Mouse (Mus musculus): ENCODE data around the gene Mrps34.

Gene Mrps34

DNA sequence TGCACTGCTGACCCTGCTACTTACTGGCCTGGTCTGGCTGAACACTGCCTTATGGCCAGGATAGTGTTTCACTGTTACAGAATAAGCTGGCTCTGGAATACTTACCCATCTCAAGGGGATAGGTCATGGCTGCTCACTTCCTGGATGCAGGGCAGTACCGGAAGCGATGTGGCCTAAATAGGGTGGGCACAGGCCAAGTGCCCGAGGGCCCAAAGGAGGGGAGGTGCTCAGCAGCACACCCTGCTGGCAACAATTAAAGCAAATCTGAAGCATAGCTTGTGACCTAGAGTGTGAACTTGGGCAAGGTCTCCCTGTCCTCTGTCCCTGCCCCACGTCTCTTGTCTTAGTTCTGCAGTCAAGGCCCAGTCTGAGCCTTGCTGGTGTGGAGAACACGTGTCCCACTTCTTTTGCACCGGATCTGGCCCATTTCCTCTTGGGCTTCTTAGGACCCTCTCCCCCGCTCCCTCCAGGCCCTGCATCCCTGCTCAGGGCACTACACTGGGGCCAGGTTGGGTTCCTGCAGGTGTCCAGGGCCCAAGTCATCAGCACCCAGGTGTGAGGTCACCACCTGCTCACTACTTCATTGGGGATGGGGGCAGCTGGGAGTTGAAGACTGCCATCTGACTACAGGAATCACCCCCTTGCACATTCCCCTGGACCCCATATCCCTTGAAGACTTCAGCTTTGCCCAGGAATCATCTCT lies 13.0 kb upstream of the Mrps34 start:
- DNase-seq: peak; percentile 94

DNA sequence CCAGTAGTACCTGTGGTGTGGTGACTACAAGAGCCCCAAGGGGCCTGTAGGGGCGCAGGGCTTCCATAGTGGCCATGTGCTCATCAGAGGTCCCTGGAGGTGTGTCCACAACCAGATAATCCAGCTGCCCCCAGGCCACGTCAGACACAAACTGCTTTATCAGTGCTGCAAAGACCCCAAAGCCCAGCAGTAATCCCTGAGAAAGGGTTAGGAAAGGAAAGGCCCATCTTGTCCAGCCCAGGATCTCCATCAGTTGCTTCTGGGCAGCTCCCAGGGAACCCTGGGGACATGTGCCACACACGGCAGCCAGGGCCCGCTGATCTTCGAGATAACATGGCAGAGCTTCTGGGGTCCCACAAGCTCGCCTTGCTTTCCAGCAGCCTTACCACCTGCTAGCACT lies 10.5 kb upstream of the Mrps34 start:
- peak; percentile 90 for DNase-seq

DNA sequence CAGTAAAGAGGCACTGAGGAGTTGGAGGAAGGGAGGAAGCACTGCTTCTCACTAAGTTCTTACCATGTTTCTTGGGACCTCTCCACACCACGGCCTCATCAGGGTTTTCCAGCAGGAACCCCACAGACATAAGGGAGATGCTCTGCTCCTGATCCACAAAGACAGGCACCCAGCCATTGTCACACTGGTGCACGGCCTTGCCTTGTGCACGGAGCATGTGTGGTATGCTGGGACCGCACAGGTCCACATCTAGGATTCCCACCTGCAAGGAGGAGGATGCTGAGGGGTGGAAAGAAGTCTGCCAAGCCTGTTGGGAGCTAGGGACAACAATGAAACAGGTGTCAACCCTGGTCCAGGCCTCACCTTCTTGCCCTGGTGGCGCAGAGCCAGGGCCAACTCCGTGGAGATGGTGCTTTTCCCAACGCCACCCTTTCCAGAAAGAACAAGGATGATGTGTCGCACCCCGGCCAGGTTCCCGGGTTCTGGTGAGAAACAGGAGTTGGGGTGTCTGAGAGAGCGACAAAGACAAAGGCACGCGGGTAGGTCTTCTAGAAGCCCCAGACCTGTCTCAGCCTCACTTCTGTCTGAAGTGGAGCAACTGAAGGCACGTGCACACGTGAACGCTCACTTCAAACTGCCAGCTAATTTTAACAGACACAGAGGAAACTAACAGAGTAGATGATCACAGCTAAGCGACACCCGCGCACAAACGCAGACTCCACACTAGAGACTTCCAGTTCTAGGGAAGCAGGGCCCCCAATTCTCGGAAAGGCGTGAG lies 9.4 kb upstream of the Mrps34 start:
- peak; percentile 94 for DNase-seq

DNA sequence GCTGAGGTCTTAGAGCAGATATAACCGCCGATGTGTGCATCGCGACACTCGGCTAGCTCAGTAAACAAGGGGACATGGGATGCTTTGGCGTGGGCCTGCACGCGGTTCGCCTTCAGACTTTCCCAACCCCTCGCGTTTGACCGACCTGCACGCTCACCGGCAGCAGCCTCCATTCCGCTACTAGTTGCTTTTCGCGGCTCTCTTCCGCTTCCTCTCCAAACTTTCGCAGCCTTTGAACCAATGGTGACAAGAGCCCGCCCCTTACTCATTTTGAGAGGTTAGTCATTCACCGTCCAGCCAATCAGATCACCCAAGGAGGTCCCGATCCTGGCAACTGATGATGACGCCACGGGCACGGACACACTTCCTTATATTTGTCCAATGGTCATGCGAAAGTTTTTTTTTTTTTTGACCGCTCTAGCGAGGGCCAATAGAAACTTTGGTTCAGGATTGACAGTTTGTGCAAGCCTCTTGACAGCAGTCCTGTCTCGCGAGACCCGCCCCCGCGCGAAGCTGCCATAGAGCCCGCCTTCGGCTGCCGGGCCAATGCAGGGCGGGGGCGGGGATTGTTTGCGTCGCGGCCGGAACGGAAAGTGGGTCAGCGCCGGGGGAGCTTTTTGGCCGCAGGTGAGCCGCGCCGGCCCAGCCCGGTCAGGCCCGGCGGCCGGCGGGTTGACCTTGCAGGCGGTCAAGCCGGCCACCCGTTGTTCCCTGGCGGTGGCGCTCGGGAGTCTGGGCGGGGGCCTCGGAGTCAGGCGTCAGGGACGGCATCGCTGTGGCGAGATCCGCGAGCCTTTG lies 8.6 kb upstream of the Mrps34 start, which contains the start of the genes Nubp2 and Spsb3:
TSS of gene Nubp2 (minus strand) at position 216 of the 798 bp plus-strand sequence.
TSS of gene Spsb3 (plus strand) at position 510 of the 798 bp plus-strand sequence.
- DNase-seq: peak; percentile 100

DNA sequence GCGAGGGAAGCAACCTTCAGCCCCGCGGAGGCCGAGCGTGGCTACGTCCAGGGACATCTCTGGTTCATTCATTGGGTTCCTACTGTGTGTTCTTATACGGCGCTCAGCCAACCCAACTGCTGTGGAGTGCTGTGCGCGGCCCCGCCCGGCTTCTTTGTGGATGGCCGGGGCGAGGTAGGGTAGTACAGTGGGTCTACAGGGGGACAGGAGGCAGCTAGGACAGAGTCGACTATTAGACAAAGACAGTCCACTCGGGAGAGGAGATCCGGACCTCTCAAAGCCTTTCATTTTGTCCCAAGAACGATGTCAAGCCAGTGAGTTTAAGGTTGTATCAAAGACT lies 8.0 kb upstream of the Mrps34 start:
- DNase-seq: no peak

DNA sequence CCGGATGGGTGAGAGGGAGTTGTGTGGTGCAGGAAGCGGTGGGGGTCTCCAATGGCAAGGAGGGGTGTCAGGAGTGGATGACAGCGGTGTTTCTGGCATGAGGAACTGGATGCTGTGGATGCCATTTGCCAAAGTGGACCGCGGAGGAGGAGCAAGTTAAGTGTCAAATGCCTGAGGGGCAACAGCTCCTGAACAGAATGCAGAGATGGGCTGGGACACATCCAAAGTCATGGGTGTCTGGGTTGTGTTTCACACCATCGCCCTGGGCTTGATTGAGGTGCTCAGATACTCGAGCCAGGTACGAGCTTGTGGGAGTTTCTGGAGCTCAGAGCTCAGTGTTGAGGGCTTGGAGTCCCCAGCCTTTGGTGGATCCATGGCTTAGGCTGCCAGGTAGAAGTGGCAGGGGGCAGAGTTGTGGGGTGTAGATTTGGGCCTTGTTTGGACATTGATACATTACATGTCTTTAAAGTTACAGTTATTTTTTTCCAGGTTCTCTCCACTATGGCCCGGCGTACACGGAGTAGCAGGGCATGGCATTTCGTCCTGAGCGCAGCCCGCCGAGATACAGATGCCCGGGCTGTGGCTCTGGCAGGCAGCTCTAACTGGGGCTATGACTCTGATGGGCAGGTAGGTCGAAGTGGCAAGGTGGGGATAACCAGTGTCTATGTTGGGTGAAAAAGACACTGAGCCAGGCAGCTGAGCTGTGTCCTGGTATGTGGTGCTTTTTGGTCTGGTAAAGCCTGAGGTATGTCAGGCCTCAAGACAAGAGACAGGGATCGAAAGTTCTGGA lies 7.4 kb upstream of the Mrps34 start:
- peak; percentile 94 for DNase-seq

DNA sequence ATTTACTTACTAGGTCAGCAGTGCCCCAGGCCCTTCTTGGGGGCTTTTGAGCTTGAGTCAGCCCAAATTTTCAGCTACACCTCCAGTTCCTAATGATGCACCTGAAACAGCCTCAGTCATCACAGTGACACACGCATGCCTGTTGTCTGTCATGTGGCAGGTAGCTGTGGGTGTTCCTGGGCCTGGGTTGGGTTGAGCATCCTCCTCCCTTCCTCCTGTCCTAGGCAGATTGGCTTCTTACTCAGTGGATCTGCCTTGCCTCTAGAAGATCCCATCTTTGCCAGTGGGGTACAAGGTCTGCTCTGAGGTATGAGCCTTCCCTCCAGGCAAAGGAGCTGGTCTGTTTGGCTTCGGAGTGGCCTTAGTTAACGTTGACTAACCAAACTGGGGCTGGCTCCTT lies 6.1 kb upstream of the Mrps34 start:
- DNase-seq: peak; percentile 89

DNA sequence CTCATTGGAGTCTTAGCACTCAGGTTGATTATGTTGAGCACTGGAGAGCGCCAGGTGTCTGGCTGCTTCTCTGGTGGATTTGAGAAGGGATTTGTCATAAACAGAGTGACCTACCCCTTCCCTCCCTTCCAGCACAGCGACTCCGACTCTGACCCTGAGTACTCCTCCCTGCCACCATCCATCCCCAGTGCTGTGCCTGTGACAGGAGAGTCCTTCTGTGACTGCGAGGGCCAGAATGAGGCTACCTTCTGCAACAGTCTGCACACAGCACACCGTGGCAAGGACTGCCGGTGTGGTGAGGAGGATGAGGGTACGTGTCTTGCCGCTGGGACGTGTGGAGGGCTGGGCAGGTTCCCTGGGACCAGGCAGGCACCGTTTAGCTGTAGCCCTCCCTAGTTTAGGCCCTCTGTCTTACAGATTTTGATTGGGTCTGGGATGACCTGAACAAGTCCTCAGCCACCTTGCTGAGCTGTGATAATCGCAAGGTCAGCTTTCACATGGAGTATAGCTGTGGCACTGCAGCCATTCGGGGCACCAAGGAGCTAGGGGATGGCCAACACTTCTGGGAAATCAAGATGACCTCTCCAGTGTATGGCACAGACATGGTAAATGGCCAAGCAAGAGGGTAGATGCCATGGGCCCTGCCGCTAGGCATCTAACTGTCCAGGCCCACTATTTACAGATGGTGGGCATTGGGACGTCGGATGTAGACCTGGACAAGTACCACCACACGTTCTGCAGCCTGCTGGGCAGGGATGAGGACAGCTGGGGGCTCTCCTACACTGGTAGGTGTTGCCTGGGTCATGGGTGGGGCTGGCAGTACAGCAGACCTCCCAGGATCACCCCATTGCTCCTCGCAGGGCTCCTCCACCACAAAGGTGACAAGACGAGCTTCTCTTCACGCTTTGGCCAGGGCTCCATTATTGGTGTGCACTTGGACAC lies 4.5 kb upstream of the Mrps34 start:
- DNase-seq: peak; percentile 90

DNA sequence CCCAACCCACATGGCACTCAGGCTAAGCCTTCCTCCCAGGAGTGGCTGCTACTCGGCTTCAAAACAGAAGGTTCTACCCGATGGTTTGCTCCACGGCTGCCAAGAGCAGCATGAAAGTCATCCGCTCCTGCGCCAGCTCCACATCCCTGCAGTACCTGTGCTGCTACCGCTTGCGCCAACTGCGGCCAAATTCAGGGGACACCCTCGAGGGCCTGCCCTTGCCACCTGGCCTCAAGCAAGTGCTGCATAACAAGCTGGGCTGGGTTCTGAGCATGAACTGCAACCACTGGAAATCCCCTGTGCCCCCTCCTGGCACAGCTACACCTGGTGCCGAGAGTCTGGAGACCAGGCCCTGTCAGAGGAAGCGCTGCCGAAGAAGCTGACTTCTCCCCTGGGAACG lies 3.6 kb upstream of the Mrps34 start:
- DNase-seq: peak; percentile 92

DNA sequence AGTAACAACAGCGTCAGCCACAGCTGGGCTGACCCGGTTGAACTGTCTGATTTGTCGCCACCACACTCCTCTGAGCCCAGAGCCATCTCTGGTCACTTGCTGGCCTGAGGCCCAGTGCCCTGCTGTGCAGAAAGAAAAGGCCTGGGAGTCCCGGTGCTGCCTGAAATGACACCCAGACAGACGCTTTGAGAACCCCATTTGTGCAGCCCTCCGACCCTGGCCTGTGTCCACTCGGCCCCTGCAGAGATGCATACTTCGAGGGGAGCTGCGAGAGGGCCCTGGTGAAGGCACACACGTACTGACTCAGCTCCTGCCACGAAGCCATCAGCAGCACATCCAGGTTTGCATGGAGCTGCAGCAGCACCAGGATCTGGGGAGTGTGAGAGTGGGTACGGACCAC lies 2.1 kb upstream of the Mrps34 start:
- peak; percentile 94 for DNase-seq

DNA sequence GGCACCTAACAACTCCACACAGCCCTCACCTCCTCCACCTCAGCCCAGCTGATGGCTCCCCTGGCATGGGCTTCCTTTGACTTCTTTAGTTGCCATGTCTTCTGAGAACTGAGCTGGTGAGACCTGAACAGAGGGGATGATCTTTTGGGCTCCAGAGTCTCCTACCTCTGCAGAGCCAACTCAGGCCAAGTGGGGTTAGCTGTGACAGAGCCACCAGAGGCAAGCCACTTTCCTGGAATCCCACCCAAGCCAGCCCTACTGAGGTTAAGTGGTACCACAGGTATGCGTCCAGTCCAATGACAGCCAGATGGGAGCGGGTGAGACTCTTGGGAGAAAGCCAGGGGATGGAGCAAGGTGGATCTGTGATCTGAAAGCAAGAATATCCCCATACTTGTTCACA lies 1.6 kb upstream of the Mrps34 start:
- peak; percentile 87 for DNase-seq

DNA sequence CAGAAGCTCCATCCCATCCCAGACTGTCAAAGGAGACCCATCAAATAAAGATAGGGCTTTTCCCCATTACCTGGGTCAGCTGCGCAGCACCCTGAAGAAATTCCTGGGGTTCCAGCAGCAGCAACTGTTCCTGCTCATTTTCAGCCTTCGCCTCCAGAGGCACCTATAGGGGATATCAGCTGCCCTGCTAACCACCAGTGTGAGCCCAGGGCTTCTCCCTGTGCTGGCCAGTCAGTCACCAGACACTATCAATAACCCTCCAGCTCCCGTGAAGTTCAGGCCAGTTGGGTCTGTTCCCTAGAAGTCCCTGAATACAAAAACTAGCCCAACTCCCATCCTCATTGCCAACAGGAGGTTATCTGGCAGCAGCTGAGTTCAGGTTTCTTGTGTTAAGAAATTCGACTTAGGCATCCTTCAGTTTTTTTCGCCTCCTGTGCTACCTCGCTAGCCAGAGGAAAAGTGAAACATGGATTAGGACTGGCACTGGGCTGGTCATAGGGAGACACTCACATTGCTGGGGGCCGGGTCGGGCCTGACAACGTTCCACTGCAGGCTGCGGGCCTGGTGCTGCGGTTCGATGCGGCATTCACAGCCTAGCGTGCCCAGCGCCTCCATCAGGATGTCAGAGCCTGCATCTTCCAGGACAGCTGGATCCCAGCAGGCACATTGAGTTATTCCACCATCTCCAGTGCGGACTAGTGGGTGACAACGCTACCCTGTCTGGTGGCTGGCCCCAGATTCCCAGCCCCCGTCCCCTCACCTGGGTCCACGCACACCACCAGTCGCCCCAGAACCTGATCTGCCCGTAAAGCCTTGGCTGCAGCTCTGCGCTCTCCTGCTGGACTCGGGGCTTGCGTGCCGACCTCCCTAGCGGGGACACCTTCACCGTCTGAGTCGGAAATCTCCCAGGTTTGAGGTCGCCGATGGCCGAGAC lies 588 bp upstream of the Mrps34 start:
- peak; percentile 88 for DNase-seq

DNA sequence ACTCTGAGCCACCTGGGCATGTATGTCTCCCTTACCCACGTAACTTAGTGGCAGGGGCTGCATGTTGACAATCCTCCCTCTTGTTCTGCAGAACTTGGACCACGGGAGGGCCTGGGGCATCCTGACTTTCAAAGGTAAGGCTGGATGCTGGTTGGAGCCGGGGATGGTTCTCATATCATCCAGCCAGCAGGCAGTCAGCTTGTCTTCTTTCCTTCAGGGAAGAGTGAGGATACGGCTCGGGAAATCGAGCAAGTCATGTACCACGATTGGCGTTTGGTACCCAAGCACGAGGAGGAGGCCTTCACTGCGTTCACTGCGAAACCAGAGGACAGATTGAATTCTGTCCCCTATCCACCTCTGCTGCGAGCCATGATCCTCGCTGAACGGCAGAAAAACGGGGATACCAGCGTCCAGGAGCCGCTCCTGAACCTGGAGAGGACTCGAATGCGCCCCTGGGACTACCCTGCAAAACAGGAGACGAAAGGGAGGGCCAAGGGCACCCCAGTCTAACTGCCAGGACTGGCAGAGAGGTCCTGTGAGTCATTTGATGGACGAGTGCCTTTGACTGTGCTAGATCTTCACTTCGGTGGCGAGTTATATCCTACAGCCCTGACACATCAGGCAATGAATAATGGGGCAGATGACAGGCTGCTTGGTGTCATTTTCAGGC lies 790 bp downstream of the Mrps34 start:
- no peak for DNase-seq

DNA sequence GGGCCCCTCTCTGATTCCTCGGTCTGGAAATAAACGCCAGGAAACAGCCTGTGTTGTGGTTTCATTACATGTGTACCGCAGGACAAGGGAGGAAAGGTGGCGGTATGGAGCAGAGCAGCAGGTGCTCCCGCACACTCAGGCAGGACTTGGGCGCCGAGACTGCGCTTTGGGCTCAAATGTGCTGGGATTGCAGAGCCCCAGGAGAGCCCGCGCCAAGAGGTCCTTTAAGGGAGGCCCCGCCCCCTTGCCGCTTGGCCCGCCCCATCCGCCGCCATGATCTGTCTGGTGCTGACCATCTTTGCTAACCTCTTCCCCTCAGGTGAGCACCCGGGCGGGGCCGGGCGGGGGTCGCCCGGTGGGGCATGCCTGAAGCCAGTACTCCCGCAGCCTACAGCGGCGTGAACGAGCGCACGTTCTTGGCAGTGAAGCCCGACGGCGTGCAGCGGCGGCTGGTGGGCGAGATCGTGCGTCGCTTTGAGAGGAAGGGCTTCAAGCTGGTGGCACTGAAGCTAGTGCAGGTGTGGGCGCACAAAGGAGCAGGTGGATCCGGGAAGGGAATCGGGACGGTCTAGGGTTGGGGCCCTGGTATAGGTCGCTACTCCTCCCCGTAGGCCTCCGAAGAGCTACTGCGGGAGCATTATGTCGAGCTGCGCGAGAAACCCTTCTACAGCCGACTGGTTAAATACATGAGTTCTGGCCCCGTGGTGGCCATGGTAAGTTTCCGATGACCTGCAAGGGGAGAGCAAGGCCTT lies 1.5 kb downstream of the Mrps34 start, which contains the start of gene Nme3:
TSS of gene Nme3 (plus strand) at position 260 of the 752 bp plus-strand sequence.
- DNase-seq: peak; percentile 98

DNA sequence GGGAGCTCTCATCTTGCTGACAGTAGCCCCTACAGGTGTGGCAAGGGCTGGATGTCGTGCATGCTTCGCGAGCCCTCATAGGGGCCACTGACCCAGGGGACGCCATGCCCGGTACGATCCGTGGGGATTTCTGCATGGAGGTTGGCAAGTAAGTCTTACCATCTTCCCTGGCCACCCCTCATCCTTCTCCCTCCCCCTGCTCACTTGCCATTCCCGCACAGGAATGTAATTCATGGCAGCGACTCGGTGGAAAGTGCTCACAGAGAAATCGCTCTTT lies 2.0 kb downstream of the Mrps34 start:
- DNase-seq: peak; percentile 94

DNA sequence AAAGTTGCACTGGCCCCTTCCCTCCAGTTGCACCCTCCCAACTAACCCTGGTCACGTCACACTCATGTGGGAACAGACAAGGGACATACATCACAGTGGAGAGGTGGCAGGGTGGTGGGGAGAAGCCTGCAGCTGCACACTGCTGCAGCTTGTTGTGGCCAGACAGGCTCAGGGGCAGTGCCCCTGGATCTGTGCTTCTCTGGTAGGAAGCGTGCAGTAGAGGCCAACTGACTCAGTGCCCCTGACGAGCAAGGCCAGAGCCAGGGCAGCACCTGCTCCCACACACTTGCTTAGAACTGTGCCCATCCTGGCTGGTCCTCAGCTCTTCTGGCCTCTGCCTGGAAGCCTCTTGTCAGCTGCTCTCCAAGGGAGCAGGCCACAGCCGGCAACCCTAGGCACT lies 2.7 kb downstream of the Mrps34 start:
- DNase-seq: peak; percentile 92

DNA sequence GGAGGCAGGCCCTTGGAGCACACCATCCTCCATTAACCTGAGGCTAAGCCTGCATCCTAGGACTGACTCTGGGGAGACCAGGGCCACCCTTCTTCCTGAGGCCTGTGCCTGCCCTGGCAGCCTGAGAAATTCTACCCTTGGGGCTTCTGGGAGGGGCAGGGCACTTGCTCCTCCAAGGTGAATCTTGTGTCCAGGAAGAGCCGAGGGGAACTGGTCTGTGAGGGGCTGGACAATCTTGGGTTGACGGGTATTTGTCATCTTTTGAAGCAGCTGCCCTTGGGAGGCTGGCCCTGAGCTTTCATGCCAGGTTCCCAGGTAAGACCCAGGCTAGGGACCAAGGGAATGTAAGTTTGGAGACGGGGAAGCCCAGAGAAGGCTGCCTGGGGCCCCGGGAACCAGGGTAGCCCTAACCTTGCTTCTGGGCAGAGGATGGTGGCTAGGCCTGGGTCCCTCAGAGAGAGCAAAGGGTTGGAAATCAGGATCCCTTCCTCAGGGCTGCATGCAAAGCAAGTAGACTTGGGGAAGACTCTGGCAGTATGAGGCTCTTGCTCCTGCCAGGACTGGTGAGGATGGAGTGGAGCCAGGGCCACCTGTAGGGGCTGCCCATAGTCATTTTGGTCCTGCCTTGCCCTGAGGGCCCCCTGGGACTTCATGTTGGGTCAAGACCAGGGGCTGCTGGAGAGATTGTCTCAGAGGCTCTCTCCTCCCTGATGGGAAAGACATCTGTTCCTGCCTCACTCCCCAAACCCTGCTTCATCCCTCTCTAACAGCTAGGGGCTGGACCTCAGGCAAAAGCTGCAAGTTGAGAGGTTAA lies 3.3 kb downstream of the Mrps34 start:
- DNase-seq: peak; percentile 93

DNA sequence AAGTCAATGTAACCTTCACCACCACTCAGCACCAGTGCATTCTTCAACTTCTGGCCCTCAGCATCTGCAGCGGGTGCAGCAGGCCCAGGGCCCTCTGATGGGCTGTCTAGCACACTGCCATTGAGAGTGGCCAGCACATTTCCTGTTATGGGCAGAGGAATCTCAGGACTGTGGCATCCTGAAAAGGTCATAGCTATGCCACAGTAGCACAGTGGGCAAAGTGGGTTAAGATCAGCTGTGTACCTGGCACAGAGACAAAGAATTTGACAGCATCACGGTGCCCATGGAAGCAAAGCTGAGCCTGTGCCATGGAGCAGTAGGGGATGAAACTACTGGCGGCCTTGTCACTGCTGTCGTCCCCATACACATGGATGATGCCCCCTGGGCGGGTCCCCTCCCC lies 4.2 kb downstream of the Mrps34 start:
- DNase-seq: peak; percentile 98

All from heart, adult 11 months (tissue).